Mouse (Mus musculus): ENCODE results near the gene Coro2b. TPM values are rescaled to one million over a fixed set of nuclear protein-coding genes. Genes with fewer than 3 reads are reported as not detected.

The Coro2b gene
- polyA plus RNA-seq, 1 experiment from 2014 or later = 24.6 TPM

DNA sequence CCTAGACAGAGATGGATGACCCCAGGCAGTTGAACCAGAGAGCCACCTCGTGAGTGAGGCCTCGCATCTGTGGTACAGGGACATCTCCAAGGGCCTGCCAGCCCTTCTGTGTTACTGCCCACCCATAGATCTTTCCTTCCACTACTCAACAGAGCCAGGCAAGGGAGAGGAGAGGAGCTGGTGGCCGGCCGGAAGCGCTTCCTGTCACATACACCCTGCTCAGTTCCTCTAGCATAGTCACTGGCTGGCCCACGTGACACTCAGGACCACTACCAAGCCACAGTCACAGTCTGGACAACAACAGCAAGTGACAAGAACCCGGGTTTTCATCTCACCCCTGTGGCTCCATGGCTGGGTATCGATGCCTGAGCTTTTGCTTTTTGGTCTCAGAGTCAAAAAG lies 70.8 kb downstream of the Coro2b start:
- H3K27me3 ChIP-seq (ENCODE audit: control insufficient read depth, insufficient read depth, low read depth, low read length) = no peaks in the 10 kb centered on the region
- 66% methylated on average over 8 of the region's 8 CpGs for WGBS
- no peaks in the 10 kb centered on the region; the same call in 1 of the 2 replicates for H3K4me1 ChIP-seq (replicated peaks; ENCODE audit: control insufficient read depth, insufficient read depth, low read length)
- no peaks in the 10 kb centered on the region for H3K36me3 ChIP-seq (ENCODE audit: control insufficient read depth, insufficient read depth, low read length)
- H3K9ac ChIP-seq (ENCODE audit: low read length) = no peak overlapping the region
- H3K27ac ChIP-seq (ENCODE audit: low read length) = no peak overlapping the region
- ATAC-seq (ENCODE audit: low read depth) = peak; percentile 37; the same call in 1 of the 2 replicates
- no peak overlapping the region for H3K4me2 ChIP-seq (ENCODE audit: low read depth, low read length)
- no peak overlapping the region for H3K4me3 ChIP-seq (ENCODE audit: low read length)
- no peaks in the 10 kb centered on the region for H3K9me3 ChIP-seq (ENCODE audit: control insufficient read depth, low read length)

GRCm38 (mm10) chr9:62464727-62465126 lies 72.1 kb downstream of the Coro2b start:
- 65% methylated on average over 10 of the region's 10 CpGs for WGBS
- no peak overlapping the region for H3K9ac ChIP-seq (ENCODE audit: low read length)
- ATAC-seq (ENCODE audit: low read depth) = no peak

GRCm38 (mm10) chr9:62461766-62462165 lies 75.1 kb downstream of the Coro2b start:
- WGBS = 67% methylated on average over 1 of the region's 1 CpGs
- ATAC-seq (ENCODE audit: low read depth) = no peak

More at GRCm38 (mm10) chr9:62464727-62465126, 72.1 kb downstream of the Coro2b start:
- no peaks in the 10 kb centered on the region; the same call in 1 of the 2 replicates for H3K4me1 ChIP-seq (replicated peaks; ENCODE audit: control insufficient read depth, insufficient read depth, low read length)
- no peaks in the 10 kb centered on the region for H3K9me3 ChIP-seq (ENCODE audit: control insufficient read depth, low read length)
- H3K27ac ChIP-seq (ENCODE audit: low read length) = no peak overlapping the region
- H3K4me3 ChIP-seq (ENCODE audit: low read length) = no peak overlapping the region
- no peaks in the 10 kb centered on the region for H3K27me3 ChIP-seq (ENCODE audit: control insufficient read depth, insufficient read depth, low read depth, low read length)
- no peak overlapping the region for H3K4me2 ChIP-seq (ENCODE audit: low read depth, low read length)
- no peaks in the 10 kb centered on the region for H3K36me3 ChIP-seq (ENCODE audit: control insufficient read depth, insufficient read depth, low read length)

DNA sequence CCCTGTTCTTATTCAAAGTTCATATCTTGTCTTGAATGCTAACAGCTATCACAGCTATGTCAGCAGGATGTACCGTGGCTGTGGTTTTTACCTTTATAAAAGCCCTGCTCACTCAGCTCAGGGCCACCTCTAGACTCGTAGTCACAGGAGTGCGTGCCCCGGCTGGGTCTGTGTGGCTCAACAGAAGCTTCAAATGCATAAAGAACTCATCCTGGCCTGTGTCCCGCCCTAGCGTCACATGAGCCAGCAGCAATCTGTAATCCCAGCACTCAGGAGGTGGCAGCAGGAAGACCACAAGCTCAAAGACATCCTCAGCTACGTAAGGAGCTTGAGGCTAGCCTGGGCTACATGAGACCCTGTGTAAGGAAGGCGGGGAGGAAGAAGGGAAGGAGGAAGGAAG lies 75.7 kb downstream of the Coro2b start:
- ATAC-seq (ENCODE audit: low read depth) = no peak
- Histone ChIP-seq H3K4me1 (replicated peaks; ENCODE audit: control insufficient read depth, insufficient read depth, low read length) (peaks cover 4% of the 10 kb centered on the region), H3K4me2 (ENCODE audit: low read depth, low read length) (no peak overlapping the region), H3K27ac (ENCODE audit: low read length) (no peak overlapping the region), H3K9ac (ENCODE audit: low read length) (no peak overlapping the region), H3K36me3 (ENCODE audit: control insufficient read depth, insufficient read depth, low read length) (no peaks in the 10 kb centered on the region), H3K4me3 (ENCODE audit: low read length) (no peak overlapping the region), H3K9me3 (ENCODE audit: control insufficient read depth, low read length) (no peaks in the 10 kb centered on the region), H3K27me3 (ENCODE audit: control insufficient read depth, insufficient read depth, low read depth, low read length) (no peaks in the 10 kb centered on the region)
- whole genome bisulfite sequencing = 77% methylated on average over 8 of the region's 8 CpGs

More at GRCm38 (mm10) chr9:62461766-62462165, 75.1 kb downstream of the Coro2b start:
- H3K36me3 ChIP-seq (ENCODE audit: control insufficient read depth, insufficient read depth, low read length) = no peaks in the 10 kb centered on the region
- no peaks in the 10 kb centered on the region for H3K9me3 ChIP-seq (ENCODE audit: control insufficient read depth, low read length)
- H3K4me3 ChIP-seq (ENCODE audit: low read length) = no peak overlapping the region
- no peaks in the 10 kb centered on the region; the same call in 1 of the 2 replicates for H3K4me1 ChIP-seq (replicated peaks; ENCODE audit: control insufficient read depth, insufficient read depth, low read length)
- no peak overlapping the region for H3K4me2 ChIP-seq (ENCODE audit: low read depth, low read length)
- H3K9ac ChIP-seq (ENCODE audit: low read length) = no peak overlapping the region
- no peaks in the 10 kb centered on the region for H3K27me3 ChIP-seq (ENCODE audit: control insufficient read depth, insufficient read depth, low read depth, low read length)
- no peak overlapping the region for H3K27ac ChIP-seq (ENCODE audit: low read length)

DNA sequence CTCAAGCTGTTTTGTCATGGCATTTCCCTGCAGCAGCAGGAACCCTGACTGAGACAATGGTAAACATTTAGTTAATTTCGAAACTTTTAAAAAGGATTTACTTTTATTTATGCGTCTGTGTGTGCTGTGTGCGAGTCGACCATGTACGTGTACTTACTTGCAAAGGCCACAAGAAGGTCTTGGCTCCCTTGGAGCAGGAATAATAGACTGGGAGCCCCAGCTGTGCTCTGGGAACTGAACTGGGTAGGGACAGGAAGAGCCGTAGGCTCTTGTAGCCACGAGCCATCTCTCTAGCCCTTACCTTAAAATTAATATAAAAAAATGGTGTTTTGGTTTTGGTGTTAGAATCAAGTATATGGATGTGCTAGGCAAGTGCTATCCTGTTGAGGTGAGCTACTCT lies 76.8 kb downstream of the Coro2b start:
- Histone ChIP-seq H3K4me2 (ENCODE audit: low read depth, low read length) (no peak overlapping the region), H3K4me1 (replicated peaks; ENCODE audit: control insufficient read depth, insufficient read depth, low read length) (peaks cover 13% of the 10 kb centered on the region), H3K27ac (ENCODE audit: low read length) (no peak overlapping the region), H3K27me3 (ENCODE audit: control insufficient read depth, insufficient read depth, low read depth, low read length) (no peaks in the 10 kb centered on the region), H3K9me3 (ENCODE audit: control insufficient read depth, low read length) (no peaks in the 10 kb centered on the region), H3K4me3 (ENCODE audit: low read length) (no peak overlapping the region), H3K9ac (ENCODE audit: low read length) (no peak overlapping the region), H3K36me3 (ENCODE audit: control insufficient read depth, insufficient read depth, low read length) (no peaks in the 10 kb centered on the region)
- no peak for ATAC-seq (ENCODE audit: low read depth)
- WGBS = 78% methylated on average over 7 of the region's 7 CpGs

- WGBS = 82% methylated on average over 3 of the region's 3 CpGs
- H3K9me3 ChIP-seq (ENCODE audit: control insufficient read depth, low read length) = no peaks in the 10 kb centered on the region
- peak overlapping the region; percentile 5; the same call in 1 of the 2 replicates for H3K27ac ChIP-seq (ENCODE audit: low read length)
Measured at GRCm38 (mm10) chr9:62458457-62458856, 78.4 kb downstream of the Coro2b start.

GRCm38 (mm10) chr9:62456015-62456414 lies 80.8 kb downstream of the Coro2b start:
- WGBS = 7% methylated on average over 5 of the region's 5 CpGs
- H3K27ac ChIP-seq (ENCODE audit: low read length) = peak overlapping the region; percentile 95
- no peak overlapping the region for H3K9ac ChIP-seq (ENCODE audit: low read length)
- no peak overlapping the region; the same call in 1 of the 2 replicates for H3K4me2 ChIP-seq (ENCODE audit: low read depth, low read length)
- H3K4me1 ChIP-seq (replicated peaks; ENCODE audit: control insufficient read depth, insufficient read depth, low read length) = peaks cover 29% of the 10 kb centered on the region
- peak; percentile 92 for ATAC-seq (ENCODE audit: low read depth)
- no peaks in the 10 kb centered on the region for H3K36me3 ChIP-seq (ENCODE audit: control insufficient read depth, insufficient read depth, low read length)
- H3K27me3 ChIP-seq (ENCODE audit: control insufficient read depth, insufficient read depth, low read depth, low read length) = no peaks in the 10 kb centered on the region
- H3K4me3 ChIP-seq (ENCODE audit: low read length) = no peak overlapping the region
- no peaks in the 10 kb centered on the region for H3K9me3 ChIP-seq (ENCODE audit: control insufficient read depth, low read length)

More at GRCm38 (mm10) chr9:62458457-62458856, 78.4 kb downstream of the Coro2b start:
- Histone ChIP-seq H3K27me3 (ENCODE audit: control insufficient read depth, insufficient read depth, low read depth, low read length) (no peaks in the 10 kb centered on the region), H3K9ac (ENCODE audit: low read length) (no peak overlapping the region), H3K4me1 (replicated peaks; ENCODE audit: control insufficient read depth, insufficient read depth, low read length) (peaks cover 22% of the 10 kb centered on the region), H3K4me2 (ENCODE audit: low read depth, low read length) (no peak overlapping the region), H3K4me3 (ENCODE audit: low read length) (no peak overlapping the region), H3K36me3 (ENCODE audit: control insufficient read depth, insufficient read depth, low read length) (no peaks in the 10 kb centered on the region)
- no peak for ATAC-seq (ENCODE audit: low read depth)

- Histone ChIP-seq H3K4me1 (replicated peaks; ENCODE audit: control insufficient read depth, insufficient read depth, low read length) (peaks cover 29% of the 10 kb centered on the region), H3K27me3 (ENCODE audit: control insufficient read depth, insufficient read depth, low read depth, low read length) (no peaks in the 10 kb centered on the region), H3K4me3 (ENCODE audit: low read length) (no peak overlapping the region), H3K9ac (ENCODE audit: low read length) (0 out of 2 replicates have a peak overlapping the region, but pooled peaks have one; percentile 39), H3K27ac (ENCODE audit: low read length) (peak overlapping the region; percentile 95), H3K4me2 (ENCODE audit: low read depth, low read length) (peak overlapping the region; percentile 21; the same call in 1 of the 2 replicates), H3K9me3 (ENCODE audit: control insufficient read depth, low read length) (no peaks in the 10 kb centered on the region), H3K36me3 (ENCODE audit: control insufficient read depth, insufficient read depth, low read length) (no peaks in the 10 kb centered on the region)
- ATAC-seq (ENCODE audit: low read depth) = peak; percentile 29
- 27% methylated on average over 8 of the region's 8 CpGs for WGBS
Measured at GRCm38 (mm10) chr9:62455210-62455969, 81.5 kb downstream of the Coro2b start.

GRCm38 (mm10) chr9:62452373-62452993 lies 84.4 kb downstream of the Coro2b start:
- WGBS = 93% methylated on average over 8 of the region's 8 CpGs
- ATAC-seq (ENCODE audit: low read depth) = no peak
- H3K9me3 ChIP-seq (ENCODE audit: control insufficient read depth, low read length) = no peaks in the 10 kb centered on the region
- no peak overlapping the region for H3K4me2 ChIP-seq (ENCODE audit: low read depth, low read length)
- no peaks in the 10 kb centered on the region for H3K36me3 ChIP-seq (ENCODE audit: control insufficient read depth, insufficient read depth, low read length)
- H3K4me3 ChIP-seq (ENCODE audit: low read length) = no peak overlapping the region
- no peak overlapping the region for H3K27ac ChIP-seq (ENCODE audit: low read length)
- H3K9ac ChIP-seq (ENCODE audit: low read length) = no peak overlapping the region
- H3K4me1 ChIP-seq (replicated peaks; ENCODE audit: control insufficient read depth, insufficient read depth, low read length) = peaks cover 29% of the 10 kb centered on the region
- no peaks in the 10 kb centered on the region for H3K27me3 ChIP-seq (ENCODE audit: control insufficient read depth, insufficient read depth, low read depth, low read length)

Data from lung, embryonic 16.5 days (tissue).